9 mouse cellular contexts compared by ENCODE assay signal in the genomic region with DNA sequence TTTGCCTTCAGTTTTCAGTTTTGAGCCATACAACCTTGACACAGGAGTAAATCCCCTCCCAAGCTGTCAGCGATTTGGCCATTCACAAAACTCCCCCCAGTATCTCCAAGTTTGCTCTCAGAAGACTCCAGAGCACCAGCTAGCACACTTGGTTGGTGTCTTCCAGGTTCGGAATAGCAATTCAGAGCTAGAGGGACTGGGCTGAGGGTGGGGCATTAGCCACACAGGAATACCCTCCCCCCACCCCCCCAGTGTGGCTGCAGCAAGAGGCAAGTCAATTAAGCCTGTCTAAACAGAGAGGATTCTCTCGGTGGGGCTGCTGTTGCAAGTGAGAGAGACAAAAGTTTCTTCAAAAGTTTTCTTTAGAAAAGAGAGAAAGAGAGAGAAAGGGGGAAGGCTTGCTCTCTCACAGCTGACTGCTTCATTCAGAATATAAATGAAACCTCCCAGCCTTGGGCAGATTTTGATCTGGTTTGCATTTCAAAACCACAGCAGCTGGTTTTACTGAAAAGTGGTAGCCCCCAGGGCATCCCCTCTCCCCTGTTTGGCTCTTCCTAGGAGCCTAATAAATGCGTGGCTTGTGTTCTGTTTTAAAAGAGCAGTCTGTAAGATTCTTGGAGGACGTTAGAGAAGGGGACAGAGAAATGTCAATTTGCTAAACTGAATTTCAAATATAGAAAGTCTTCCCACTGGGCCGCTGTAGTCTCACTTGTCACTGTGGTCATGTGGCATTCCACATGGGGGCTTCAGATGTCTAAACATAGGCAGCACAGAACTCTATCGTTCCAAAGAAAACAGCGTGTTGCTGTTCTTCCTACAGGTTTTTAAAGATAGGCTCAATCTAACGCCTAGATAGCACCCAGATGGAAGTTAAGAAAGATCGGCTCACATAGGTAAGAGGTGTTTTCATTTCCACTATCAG.
A peak's percentile ranks its signal among the peaks of the same experiment; 100 is the strongest.
DNase-seq lines count a peak whose midpoint lies in the region; ATAC-seq and TF ChIP-seq lines count a peak whose summit lies in the region.
"Had no signal": no experiment of that assay in that cellular context is flagged by ENCODE, and none has a peak within 500 bp of the region (broad histone marks: within the 10 kb centered on the region; RNA-seq: fewer than 3 reads in every experiment).

No protein-coding gene starts in this region.

- no peak for TF ChIP-seq POLR2A in heart, adult 2 months (IDR thresholded peaks at IDR 0.05; ENCODE audit: insufficient read depth, low read depth, low read length)

- H3K27me3 ChIP-seq in heart, adult 2 months (ENCODE audit: control insufficient read depth, insufficient read depth, low read length): no peaks in the 10 kb centered on the region
- no peaks in the 10 kb centered on the region for H3K27me3 ChIP-seq in heart, embryonic 16.5 days (ENCODE audit: control insufficient read depth, insufficient read depth, low read length)
- H3K27me3 ChIP-seq in midbrain, embryonic 12.5 days: peaks cover 5% of the 10 kb centered on the region; the same call in 1 of the 2 replicates

- H3K27ac ChIP-seq in heart, adult 2 months: peak overlapping the region; percentile 6; the same call in 1 of the 2 replicates
- H3K27ac ChIP-seq in heart, embryonic 16.5 days (ENCODE audit: low read length): no peak overlapping the region
- H3K27ac ChIP-seq in midbrain, embryonic 12.5 days (replicated peaks): peak overlapping the region; percentile 73

- peak overlapping the region; percentile 20; the same call in 1 of the 2 replicates for H3K4me2 ChIP-seq in heart, embryonic 16.5 days (ENCODE audit: low read depth, low read length)
- H3K4me2 ChIP-seq in midbrain, embryonic 12.5 days (replicated peaks): peak overlapping the region; percentile 13

- TF ChIP-seq CTCF in heart, adult 2 months (IDR thresholded peaks at IDR 0.05): no peak

- no peak overlapping the region for H3K4me3 ChIP-seq in heart, adult 2 months
- no peak overlapping the region for H3K4me3 ChIP-seq in heart, embryonic 16.5 days (ENCODE audit: low read length)
- H3K4me3 ChIP-seq in midbrain, embryonic 12.5 days: no peak overlapping the region

- no peak for DNase-seq in heart, adult 2 months
- DNase-seq in heart, adult 9 months (ENCODE audit: low spot score in 2 of 2): no peak
- DNase-seq in ZHBTc4 (ENCODE audit: low read depth, low spot score): peak; percentile 79
- no peak for DNase-seq in urinary bladder, postnatal 25 days (ENCODE audit: low spot score)
- DNase-seq in kidney, postnatal 10 days: no peak
- no peak for DNase-seq in cerebellum, adult 8-10 months
- DNase-seq: gastrocnemius, postnatal 10 days had no signal

- peaks cover 3% of the 10 kb centered on the region; the same call in 1 of the 2 replicates for H3K9me3 ChIP-seq in heart, embryonic 16.5 days (replicated peaks; ENCODE audit: control insufficient read depth, low read length)
- no peaks in the 10 kb centered on the region for H3K9me3 ChIP-seq in midbrain, embryonic 12.5 days

- TF ChIP-seq EP300 in heart, adult 2 months (IDR thresholded peaks at IDR 0.05; ENCODE audit: insufficient read depth, low read depth, low read length): no peak

- intact Hi-C loops in heart, adult 2 months (cut with DNase I): no loop called here

- peaks cover 3% of the 10 kb centered on the region for H3K4me1 ChIP-seq in heart, adult 2 months (ENCODE audit: control insufficient read depth, insufficient read depth, low read length)
- H3K4me1 ChIP-seq in heart, embryonic 16.5 days (ENCODE audit: control insufficient read depth, insufficient read depth, low read length): peaks cover 18% of the 10 kb centered on the region
- peaks cover 23% of the 10 kb centered on the region for H3K4me1 ChIP-seq in midbrain, embryonic 12.5 days

- no peak for ATAC-seq in heart, embryonic 16.5 days (replicated peaks; ENCODE audit: extremely low read depth, insufficient read depth, low FRiP score)
- ATAC-seq in midbrain, embryonic 12.5 days (ENCODE audit: low FRiP score, low read depth): peak; percentile 90

- H3K79me2 ChIP-seq in heart, adult 2 months (replicated peaks; ENCODE audit: control insufficient read depth, insufficient read depth, low read length): no peaks in the 10 kb centered on the region

- H3K9ac ChIP-seq in heart, adult 2 months (ENCODE audit: low read depth, low read length): no peak overlapping the region
- no peak overlapping the region for H3K9ac ChIP-seq in heart, embryonic 16.5 days (ENCODE audit: low read length)
- no peak overlapping the region for H3K9ac ChIP-seq in midbrain, embryonic 12.5 days (replicated peaks)

- peaks cover 3% of the 10 kb centered on the region for H3K36me3 ChIP-seq in heart, adult 2 months (ENCODE audit: control insufficient read depth, insufficient read depth, low read length)
- no peaks in the 10 kb centered on the region; the same call in none of the 2 replicates for H3K36me3 ChIP-seq in heart, embryonic 16.5 days (ENCODE audit: control insufficient read depth, insufficient read depth)
- no peaks in the 10 kb centered on the region for H3K36me3 ChIP-seq in midbrain, embryonic 12.5 days

- 44% methylated on average over 10 of the region's 10 CpGs for WGBS in heart, adult 2 months
- WGBS in heart, embryonic 16.5 days: 19% methylated on average over 10 of the region's 10 CpGs
- 4% methylated on average over 10 of the region's 10 CpGs for WGBS in midbrain, embryonic 12.5 days
